Mouse (Mus musculus) heart, embryonic 10.5 days (tissue): Measurements from ENCODE around the gene Ctnnbip1. TPM values are rescaled to one million over a fixed set of nuclear protein-coding genes. Genes with fewer than 3 reads are reported as not detected.
A peak's percentile ranks its signal among the peaks of the same experiment; 100 is the strongest.

Experiments used
- DNase-seq: peaks from one replicate; pipeline ENCODE4 v3.0.0-alpha.2; 2017; ENCODE audit warnings: low spot score
- H3K27ac ChIP-seq: fragments of 300-500 bp; sonication (generic); 2 replicates; pipeline ENCODE4 v1.5.1; 2016; ENCODE audit warnings: mild to moderate bottlenecking
- H3K27me3 ChIP-seq: fragments of 300-500 bp; sonication (generic); 2 replicates; pipeline ENCODE4 v1.6.1; 2016; ENCODE audit warnings: mild to moderate bottlenecking; ENCODE audit not compliant: poor library complexity, insufficient read depth, severe bottlenecking
- H3K36me3 ChIP-seq: fragments of 300-500 bp; sonication (generic); 2 replicates; pipeline ENCODE4 v1.6.1; 2016; ENCODE audit warnings: mild to moderate bottlenecking, moderate library complexity
- H3K4me1 ChIP-seq: fragments of 300-500 bp; sonication (generic); 2 replicates; pipeline ENCODE4 v1.6.1; 2016; ENCODE audit warnings: mild to moderate bottlenecking
- H3K4me3 ChIP-seq: fragments of 300-500 bp; sonication (generic); 2 replicates; pipeline ENCODE4 v1.5.1; 2016; ENCODE audit warnings: mild to moderate bottlenecking, moderate library complexity
- H3K9me3 ChIP-seq: fragments of 300-500 bp; sonication (generic); 2 replicates; pipeline ENCODE4 v1.6.1; 2016; ENCODE audit warnings: mild to moderate bottlenecking, moderate library complexity
- WGBS: fragments of 180-500 bp; shearing (Covaris S2); methylation state at CpG from one replicate; pipeline ENCODE4 v1.1.7; 2016; 5-methylcytosine and 5-hydroxymethylcytosine counted together
- polyA plus RNA-seq: library from polyadenylated mRNA; unstranded; fragments of >200 nt; fragmentation: Nextera tagmentation; extraction: Ambion mirVana; gene quantifications from 2 replicates; pipeline ENCODE4 v1.2.1, GENCODE M21; 2016

The Ctnnbip1 gene
- polyA plus RNA-seq, 1 experiment from 2014 or later = 49.9 TPM

- no peak for DNase-seq
- Histone ChIP-seq H3K4me3 (no peak overlapping the region), H3K27me3 (no peaks in the 10 kb centered on the region), H3K9me3 (no peaks in the 10 kb centered on the region), H3K4me1 (no peaks in the 10 kb centered on the region), H3K36me3 (peaks cover 72% of the 10 kb centered on the region), H3K27ac (no peak overlapping the region)
- 88% methylated on average over 5 of the region's 5 CpGs for WGBS
Measured at GRCm38 (mm10) chr4:149499790-149500189, 18.2 kb upstream of the Ctnnbip1 start.

GRCm38 (mm10) chr4:149504363-149504762, 13.7 kb upstream of the Ctnnbip1 start:
- Histone ChIP-seq H3K27ac (no peak overlapping the region), H3K27me3 (no peaks in the 10 kb centered on the region), H3K4me3 (no peak overlapping the region), H3K36me3 (peaks cover 32% of the 10 kb centered on the region), H3K4me1 (no peaks in the 10 kb centered on the region), H3K9me3 (no peaks in the 10 kb centered on the region)
- DNase-seq = no peak
- WGBS = 88% methylated on average over 5 of the region's 5 CpGs

- no peak overlapping the region for H3K27ac ChIP-seq
- H3K27me3 ChIP-seq = no peaks in the 10 kb centered on the region
- H3K4me3 ChIP-seq = no peak overlapping the region
- no peaks in the 10 kb centered on the region for H3K4me1 ChIP-seq
- H3K9me3 ChIP-seq = no peaks in the 10 kb centered on the region
- WGBS = 32% methylated on average over 3 of the region's 3 CpGs
- H3K36me3 ChIP-seq = peaks cover 27% of the 10 kb centered on the region
- no peak for DNase-seq
Measured at GRCm38 (mm10) chr4:149504858-149505257, 13.2 kb upstream of the Ctnnbip1 start.

GRCm38 (mm10) chr4:149505261-149505967, 12.6 kb upstream of the Ctnnbip1 start:
- H3K4me1 ChIP-seq = no peaks in the 10 kb centered on the region
- no peak for DNase-seq
- H3K36me3 ChIP-seq = peaks cover 22% of the 10 kb centered on the region
- H3K9me3 ChIP-seq = no peaks in the 10 kb centered on the region
- 63% methylated on average over 15 of the region's 15 CpGs for WGBS
- H3K27me3 ChIP-seq = no peaks in the 10 kb centered on the region
- H3K4me3 ChIP-seq = no peak overlapping the region
- no peak overlapping the region for H3K27ac ChIP-seq

GRCm38 (mm10) chr4:149506904-149507303, 11.1 kb upstream of the Ctnnbip1 start:
- Histone ChIP-seq H3K36me3 (peaks cover 10% of the 10 kb centered on the region), H3K27ac (no peak overlapping the region), H3K27me3 (no peaks in the 10 kb centered on the region), H3K4me1 (0 out of 2 replicates have a peak, but pooled peaks cover 4% of the 10 kb centered on the region), H3K9me3 (no peaks in the 10 kb centered on the region), H3K4me3 (no peak overlapping the region)
- WGBS = 82% methylated on average over 3 of the region's 3 CpGs
- no peak for DNase-seq

- Histone ChIP-seq H3K27ac (no peak overlapping the region), H3K4me1 (0 out of 2 replicates have a peak, but pooled peaks cover 4% of the 10 kb centered on the region), H3K36me3 (no peaks in the 10 kb centered on the region), H3K4me3 (no peak overlapping the region), H3K27me3 (no peaks in the 10 kb centered on the region), H3K9me3 (no peaks in the 10 kb centered on the region)
- DNase-seq = no peak
- 63% methylated on average over 6 of the region's 6 CpGs for WGBS
Measured at GRCm38 (mm10) chr4:149511221-149511646, 6.8 kb upstream of the Ctnnbip1 start.

GRCm38 (mm10) chr4:149512072-149512471, 6.0 kb upstream of the Ctnnbip1 start:
- Histone ChIP-seq H3K36me3 (no peaks in the 10 kb centered on the region), H3K4me1 (0 out of 2 replicates have a peak, but pooled peaks cover 4% of the 10 kb centered on the region), H3K27me3 (no peaks in the 10 kb centered on the region), H3K9me3 (no peaks in the 10 kb centered on the region), H3K27ac (no peak overlapping the region), H3K4me3 (no peak overlapping the region)
- DNase-seq = no peak
- 84% methylated on average over 7 of the region's 7 CpGs for WGBS

GRCm38 (mm10) chr4:149515706-149516105, 2.3 kb upstream of the Ctnnbip1 start:
- 87% methylated on average over 5 of the region's 5 CpGs for WGBS
- H3K27me3 ChIP-seq = no peaks in the 10 kb centered on the region
- H3K4me1 ChIP-seq = peaks cover 20% of the 10 kb centered on the region
- H3K9me3 ChIP-seq = no peaks in the 10 kb centered on the region
- H3K36me3 ChIP-seq = no peaks in the 10 kb centered on the region
- no peak for DNase-seq
- no peak overlapping the region for H3K27ac ChIP-seq
- H3K4me3 ChIP-seq = no peak overlapping the region

GRCm38 (mm10) chr4:149518351-149519220, 550 bp downstream of the Ctnnbip1 start:
- WGBS = 4% methylated on average over 51 of the region's 52 CpGs
- Histone ChIP-seq H3K36me3 (no peaks in the 10 kb centered on the region), H3K27me3 (no peaks in the 10 kb centered on the region), H3K27ac (peak overlapping the region; percentile 92), H3K4me3 (peak overlapping the region; percentile 76), H3K4me1 (peaks cover 36% of the 10 kb centered on the region), H3K9me3 (no peaks in the 10 kb centered on the region)
- no peak for DNase-seq

GRCm38 (mm10) chr4:149521258-149521657, 3.2 kb downstream of the Ctnnbip1 start:
- Histone ChIP-seq H3K9me3 (no peaks in the 10 kb centered on the region), H3K36me3 (no peaks in the 10 kb centered on the region), H3K4me3 (no peak overlapping the region), H3K4me1 (peaks cover 63% of the 10 kb centered on the region), H3K27me3 (no peaks in the 10 kb centered on the region), H3K27ac (no peak overlapping the region)
- DNase-seq = no peak
- WGBS = 71% methylated on average over 10 of the region's 10 CpGs

- H3K4me3 ChIP-seq = no peak overlapping the region
- H3K27me3 ChIP-seq = no peaks in the 10 kb centered on the region
- WGBS = 82% methylated on average over 6 of the region's 6 CpGs
- peaks cover 74% of the 10 kb centered on the region for H3K4me1 ChIP-seq
- H3K9me3 ChIP-seq = no peaks in the 10 kb centered on the region
- no peak overlapping the region; the same call in 1 of the 2 replicates for H3K27ac ChIP-seq
- H3K36me3 ChIP-seq = no peaks in the 10 kb centered on the region
- no peak for DNase-seq
Measured at GRCm38 (mm10) chr4:149523961-149524360, 5.9 kb downstream of the Ctnnbip1 start.

- 86% methylated on average over 4 of the region's 4 CpGs for WGBS
- DNase-seq = no peak
- Histone ChIP-seq H3K36me3 (no peaks in the 10 kb centered on the region), H3K4me3 (no peak overlapping the region), H3K9me3 (no peaks in the 10 kb centered on the region), H3K27me3 (no peaks in the 10 kb centered on the region), H3K4me1 (peaks cover 82% of the 10 kb centered on the region), H3K27ac (peak overlapping the region; percentile 60)
Measured at GRCm38 (mm10) chr4:149525170-149525569, 7.1 kb downstream of the Ctnnbip1 start.

GRCm38 (mm10) chr4:149525811-149526210, 7.8 kb downstream of the Ctnnbip1 start:
- DNase-seq = no peak
- no peak overlapping the region for H3K4me3 ChIP-seq
- no peaks in the 10 kb centered on the region for H3K36me3 ChIP-seq
- WGBS = 73% methylated on average over 6 of the region's 6 CpGs
- H3K4me1 ChIP-seq = peaks cover 79% of the 10 kb centered on the region
- no peaks in the 10 kb centered on the region for H3K27me3 ChIP-seq
- peak overlapping the region; percentile 52 for H3K27ac ChIP-seq
- H3K9me3 ChIP-seq = no peaks in the 10 kb centered on the region
